Mouse (Mus musculus) ES-E14 (cell line): ENCODE data around the gene Odf4.

Experiments
- CHD2 ChIP-seq: IDR thresholded peaks from 2 replicates; pipeline ENCODE4 v1.6.1; 2014; ENCODE audit warnings: mild to moderate bottlenecking, low read depth, low read length, inconsistent platforms
- MAFK ChIP-seq: IDR thresholded peaks from 2 replicates; pipeline ENCODE4 v1.6.1; 2014; ENCODE audit warnings: mild to moderate bottlenecking, low read depth, low read length, inconsistent platforms; ENCODE audit not compliant: insufficient read depth
- ZNF384 ChIP-seq: IDR thresholded peaks from 2 replicates; pipeline ENCODE4 v1.6.1; 2012; ENCODE audit warnings: low read depth, low read length, inconsistent platforms

DNA sequence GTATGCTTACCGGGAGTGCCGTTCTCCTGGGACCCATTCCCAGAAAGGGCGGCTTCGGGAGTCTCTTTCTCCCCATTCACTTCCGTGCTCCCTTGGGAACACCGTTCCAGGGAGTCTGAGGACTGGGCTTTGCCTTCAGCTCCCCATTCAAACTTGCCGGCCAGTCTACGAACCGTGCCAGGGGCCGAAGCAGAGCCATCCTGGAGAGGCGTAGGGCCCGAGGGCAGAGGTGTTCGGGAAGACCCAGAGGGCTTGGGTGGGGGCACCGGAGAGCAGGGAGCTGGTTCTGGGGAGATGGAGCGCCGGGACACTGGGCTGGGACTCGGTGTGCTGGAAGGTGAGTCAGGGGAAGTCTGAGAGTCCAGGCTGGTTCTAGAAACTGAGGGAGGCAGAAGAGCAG lies 27.5 kb upstream of the Odf4 start:
- TF ChIP-seq ZNF384 = no peak
- no peak for TF ChIP-seq CHD2
- TF ChIP-seq MAFK = no peak
